Mouse (Mus musculus) MEL (cell line): Measurements from ENCODE around the gene Haus5.

Source experiments
- CTCF ChIP-seq, 3 experiments: IDR thresholded peaks in 2 of 3; conservative IDR thresholded peaks in 1 of 3; 2 replicates each; pipeline ENCODE4 v1.5.1; 2011 to 2012; ENCODE audit warnings: low read length in 3 of 3, low read depth in 2 of 3, mild to moderate bottlenecking in 2 of 3, improper control_type of control experiment in 1 of 3, inconsistent platforms in 1 of 3, mixed read lengths in 1 of 3, moderate library complexity in 1 of 3; ENCODE audit not compliant: control insufficient read depth in 1 of 3, insufficient read depth in 1 of 3, poor library complexity in 1 of 3, severe bottlenecking in 1 of 3
- EP300 ChIP-seq, 2 experiments: IDR thresholded peaks; 2 replicates each; pipeline ENCODE4 v1.6.1; 2011; ENCODE audit warnings: improper control_type of control experiment in 2 of 2, low read length in 2 of 2, low read depth in 1 of 2, mild to moderate bottlenecking in 1 of 2
- GABPA ChIP-seq: IDR thresholded peaks from 2 replicates; pipeline ENCODE4 v1.6.1; 2012; ENCODE audit warnings: low read depth, mild to moderate bottlenecking, inconsistent platforms, low read length, improper control_type of control experiment, moderate library complexity
- MAX ChIP-seq: IDR thresholded peaks from 2 replicates; pipeline ENCODE4 v1.6.1; 2011; ENCODE audit warnings: low read length, improper control_type of control experiment
- MAZ ChIP-seq: IDR thresholded peaks from 2 replicates; pipeline ENCODE4 v1.6.1; 2012; ENCODE audit warnings: low read depth, mild to moderate bottlenecking, inconsistent platforms, low read length, improper control_type of control experiment
- MEF2A ChIP-seq: IDR thresholded peaks from 2 replicates; pipeline ENCODE4 v1.6.1; 2014; ENCODE audit warnings: low read depth, mild to moderate bottlenecking, inconsistent platforms, low read length, improper control_type of control experiment; ENCODE audit not compliant: poor library complexity, insufficient replicate concordance, severe bottlenecking; ENCODE audit errors: extremely low read depth
- MYC ChIP-seq: IDR thresholded peaks from 2 replicates; pipeline ENCODE4 v1.6.1; 2011; ENCODE audit warnings: low read depth, mild to moderate bottlenecking, low read length, improper control_type of control experiment, moderate library complexity
- POLR2A ChIP-seq, 2 experiments: IDR thresholded peaks; 2 replicates each; pipeline ENCODE4 v1.6.1; 2011 to 2012; ENCODE audit warnings: low read length in 2 of 2, mild to moderate bottlenecking in 2 of 2, control low read depth in 1 of 2, improper control_type of control experiment in 1 of 2, low read depth in 1 of 2, moderate library complexity in 1 of 2; ENCODE audit not compliant: control insufficient read depth in 1 of 2, insufficient read depth in 1 of 2, poor library complexity in 1 of 2
- POLR2AphosphoS2 ChIP-seq: IDR thresholded peaks from 2 replicates; pipeline ENCODE4 v1.6.1; 2011; ENCODE audit warnings: low read length, improper control_type of control experiment
- SIN3A ChIP-seq: IDR thresholded peaks from 2 replicates; pipeline ENCODE4 v1.6.1; 2012; ENCODE audit warnings: low read length, improper control_type of control experiment, inconsistent platforms
- TAL1 ChIP-seq: IDR thresholded peaks from 2 replicates; pipeline ENCODE4 v1.6.1; 2012; ENCODE audit warnings: mild to moderate bottlenecking, inconsistent platforms, low read length, moderate library complexity, mixed read lengths
- USF1 ChIP-seq: IDR thresholded peaks from 2 replicates; pipeline ENCODE4 v1.6.1; 2014; ENCODE audit warnings: low read depth, mild to moderate bottlenecking, inconsistent platforms, low read length, improper control_type of control experiment, moderate library complexity
- ZC3H11A ChIP-seq: IDR thresholded peaks from 2 replicates; pipeline ENCODE4 v1.6.1; 2012; ENCODE audit warnings: low read depth, mild to moderate bottlenecking, inconsistent platforms, low read length, improper control_type of control experiment
- ZNF384 ChIP-seq: IDR thresholded peaks from 2 replicates; pipeline ENCODE4 v1.6.1; 2012; ENCODE audit warnings: low read depth, mild to moderate bottlenecking, inconsistent platforms, low read length, improper control_type of control experiment

DNA sequence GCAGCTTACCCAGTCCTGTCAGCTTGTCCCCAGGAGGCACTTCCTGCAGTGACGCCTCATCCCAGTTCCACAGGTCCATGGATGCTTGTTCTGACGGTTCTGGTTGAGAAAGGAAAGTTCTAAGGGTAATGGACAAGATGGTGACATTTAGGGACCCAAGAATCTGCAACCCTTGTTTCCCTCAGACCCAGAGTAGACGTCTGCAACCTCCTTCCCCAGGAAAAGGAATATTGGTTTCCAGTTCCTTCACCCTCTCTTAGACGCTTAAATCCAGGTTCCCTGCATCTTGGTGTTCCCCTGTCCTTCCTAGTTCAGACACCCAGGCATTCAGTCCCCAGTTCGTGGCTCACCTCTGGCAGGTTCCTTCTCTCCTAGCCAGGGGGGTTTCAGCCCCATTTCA, 29.0 kb downstream of the Haus5 start, which contains the start of gene Etv2:
- TF ChIP-seq GABPA (no peak), CTCF (IDR thresholded peaks at IDR 0.05 in 2 of 3, conservative IDR thresholded peaks at IDR 0.05 in 1 of 3; ENCODE audit: control insufficient read depth in 1 of 3, insufficient read depth in 1 of 3, low read depth in 2 of 3, low read length in 3 of 3, poor library complexity in 1 of 3, severe bottlenecking in 1 of 3) (no peak), ZNF384 (no peak), SIN3A (no peak), MAZ (no peak), MAX (no peak), TAL1 (no peak), POLR2A (IDR thresholded peaks at IDR 0.05; ENCODE audit: control insufficient read depth in 1 of 2, insufficient read depth in 1 of 2, low read depth in 1 of 2, low read length in 2 of 2, poor library complexity in 1 of 2) (no peak), MEF2A (no peak), MYC (no peak), EP300 (IDR thresholded peaks at IDR 0.05; ENCODE audit: low read depth in 1 of 2, low read length in 2 of 2) (no peak), USF1 (no peak), ZC3H11A (no peak), POLR2AphosphoS2 (no peak)
